Mouse (Mus musculus) embryonic facial prominence, embryonic 13.5 days (tissue): ENCODE measurements at regions not wholly inside any gene's neighbourhood (a gene's known extent, or its start where the extent isn't known, plus 50 kb on each side); places are given as distances from the start of the nearest gene placed in this dataset.

Source experiments
- ATAC-seq: fragments of 200-750 bp; cut with Nextera tagmentation; 2 replicates; pipeline ENCODE4 v1.8.0; 2017; ENCODE audit warnings: low read depth; ENCODE audit not compliant: insufficient number of reproducible peaks, insufficient read depth, low FRiP score, low TSS enrichment
- H3K27ac ChIP-seq: fragments of 300-500 bp; sonication (generic); 2 replicates; pipeline ENCODE4 v1.5.1; 2015; ENCODE audit warnings: moderate library complexity, mild to moderate bottlenecking, inconsistent platforms
- H3K27me3 ChIP-seq: fragments of 300-500 bp; sonication (generic); 2 replicates; pipeline ENCODE4 v1.6.1; 2015; ENCODE audit warnings: mild to moderate bottlenecking, inconsistent platforms
- H3K36me3 ChIP-seq: fragments of 300-500 bp; sonication (generic); 2 replicates; pipeline ENCODE4 v1.6.1; 2015; ENCODE audit warnings: mild to moderate bottlenecking, inconsistent platforms
- H3K4me1 ChIP-seq: fragments of 300-500 bp; sonication (generic); 2 replicates; pipeline ENCODE4 v1.6.1; 2015; ENCODE audit warnings: inconsistent platforms
- H3K4me2 ChIP-seq: fragments of 300-500 bp; sonication (generic); 2 replicates; pipeline ENCODE4 v1.6.1; 2015; ENCODE audit warnings: moderate library complexity, mild to moderate bottlenecking, inconsistent platforms
- H3K4me3 ChIP-seq: fragments of 300-500 bp; sonication (generic); 2 replicates; pipeline ENCODE4 v1.5.1; 2015; ENCODE audit warnings: mild to moderate bottlenecking, inconsistent platforms
- H3K9ac ChIP-seq: fragments of 300-500 bp; sonication (generic); 2 replicates; pipeline ENCODE4 v1.6.1; 2015; ENCODE audit warnings: mild to moderate bottlenecking, inconsistent platforms
- H3K9me3 ChIP-seq: fragments of 300-500 bp; sonication (generic); 2 replicates; pipeline ENCODE4 v1.6.1; 2016; ENCODE audit warnings: inconsistent platforms
- WGBS: fragments of 180-500 bp; shearing (Covaris S2); methylation state at CpG from one replicate; pipeline ENCODE4 v1.1.7; 2015; ENCODE audit warnings: mixed read lengths; 5-methylcytosine and 5-hydroxymethylcytosine counted together

- H3K4me1 ChIP-seq = peaks cover 14% of the 10 kb centered on the region
- H3K27me3 ChIP-seq = no peaks in the 10 kb centered on the region
- no peak overlapping the region for H3K27ac ChIP-seq
- H3K4me3 ChIP-seq = no peak overlapping the region
- no peaks in the 10 kb centered on the region for H3K9me3 ChIP-seq
- no peak for ATAC-seq
- no peaks in the 10 kb centered on the region for H3K36me3 ChIP-seq
- H3K9ac ChIP-seq = no peak overlapping the region
- H3K4me2 ChIP-seq = no peak overlapping the region
- 22% methylated on average over 9 of the region's 9 CpGs for WGBS
These were observed 114.9 kb downstream of the Bcl2l11 start for GRCm38 (mm10) chr2:128240536-128241279.

GRCm38 (mm10) chr2:128241280-128241665 is 115.4 kb downstream of the Bcl2l11 start:
- no peak for ATAC-seq
- no peaks in the 10 kb centered on the region for H3K9me3 ChIP-seq
- no peak overlapping the region for H3K4me2 ChIP-seq
- H3K27ac ChIP-seq = no peak overlapping the region
- H3K27me3 ChIP-seq = no peaks in the 10 kb centered on the region
- no peak overlapping the region for H3K4me3 ChIP-seq
- H3K9ac ChIP-seq = no peak overlapping the region
- WGBS = 18% methylated on average over 3 of the region's 3 CpGs
- H3K36me3 ChIP-seq = no peaks in the 10 kb centered on the region
- peaks cover 14% of the 10 kb centered on the region for H3K4me1 ChIP-seq

- H3K4me1 ChIP-seq = peaks cover 11% of the 10 kb centered on the region
- no peak overlapping the region for H3K9ac ChIP-seq
- no peaks in the 10 kb centered on the region for H3K27me3 ChIP-seq
- no peaks in the 10 kb centered on the region for H3K36me3 ChIP-seq
- no peak overlapping the region for H3K4me2 ChIP-seq
- no peaks in the 10 kb centered on the region for H3K9me3 ChIP-seq
- no peak overlapping the region for H3K4me3 ChIP-seq
- H3K27ac ChIP-seq = no peak overlapping the region
- 82% methylated on average over 10 of the region's 10 CpGs for WGBS
- no peak for ATAC-seq
These were observed 119.7 kb downstream of the Bcl2l11 start for GRCm38 (mm10) chr2:128245544-128245943.

- Histone ChIP-seq H3K4me3 (no peak overlapping the region), H3K4me2 (no peak overlapping the region), H3K9ac (no peak overlapping the region), H3K27ac (no peak overlapping the region), H3K27me3 (no peaks in the 10 kb centered on the region), H3K36me3 (no peaks in the 10 kb centered on the region), H3K4me1 (no peaks in the 10 kb centered on the region; the same call in 1 of the 2 replicates), H3K9me3 (no peaks in the 10 kb centered on the region)
- 39% methylated on average over 4 of the region's 4 CpGs for WGBS
- no peak for ATAC-seq
These were observed 122.1 kb downstream of the Bcl2l11 start for GRCm38 (mm10) chr2:128247967-128248366.

- Histone ChIP-seq H3K36me3 (no peaks in the 10 kb centered on the region), H3K27ac (no peak overlapping the region), H3K4me2 (no peak overlapping the region), H3K27me3 (no peaks in the 10 kb centered on the region), H3K4me1 (no peaks in the 10 kb centered on the region; the same call in 1 of the 2 replicates), H3K4me3 (no peak overlapping the region), H3K9ac (no peak overlapping the region), H3K9me3 (no peaks in the 10 kb centered on the region)
- WGBS = 93% methylated on average over 4 of the region's 4 CpGs
- ATAC-seq = no peak
These were observed 123.3 kb downstream of the Bcl2l11 start for GRCm38 (mm10) chr2:128249188-128249587.

- 83% methylated on average over 2 of the region's 2 CpGs for WGBS
- Histone ChIP-seq H3K9me3 (no peaks in the 10 kb centered on the region), H3K27ac (no peak overlapping the region), H3K36me3 (no peaks in the 10 kb centered on the region), H3K9ac (no peak overlapping the region), H3K4me2 (no peak overlapping the region), H3K4me3 (no peak overlapping the region), H3K27me3 (no peaks in the 10 kb centered on the region), H3K4me1 (no peaks in the 10 kb centered on the region; the same call in 1 of the 2 replicates)
- ATAC-seq = no peak
These were observed 123.8 kb downstream of the Bcl2l11 start for GRCm38 (mm10) chr2:128249607-128250006.

GRCm38 (mm10) chr2:128250841-128251240 is 125.0 kb downstream of the Bcl2l11 start:
- Histone ChIP-seq H3K9me3 (no peaks in the 10 kb centered on the region), H3K36me3 (no peaks in the 10 kb centered on the region), H3K27me3 (no peaks in the 10 kb centered on the region), H3K4me1 (no peaks in the 10 kb centered on the region), H3K4me3 (no peak overlapping the region), H3K4me2 (no peak overlapping the region), H3K9ac (no peak overlapping the region), H3K27ac (no peak overlapping the region)
- WGBS = 77% methylated on average over 4 of the region's 4 CpGs
- ATAC-seq = no peak

GRCm38 (mm10) chr2:128256651-128257050 is 130.8 kb downstream of the Bcl2l11 start:
- WGBS = 73% methylated on average over 6 of the region's 6 CpGs
- no peak overlapping the region for H3K4me3 ChIP-seq
- no peak for ATAC-seq

GRCm38 (mm10) chr2:128257262-128257661 is 131.4 kb downstream of the Bcl2l11 start:
- Histone ChIP-seq H3K9ac (no peak overlapping the region), H3K27me3 (no peaks in the 10 kb centered on the region), H3K36me3 (no peaks in the 10 kb centered on the region), H3K27ac (no peak overlapping the region), H3K9me3 (no peaks in the 10 kb centered on the region), H3K4me1 (no peaks in the 10 kb centered on the region), H3K4me3 (no peak overlapping the region), H3K4me2 (no peak overlapping the region)
- WGBS = 73% methylated on average over 9 of the region's 9 CpGs
- ATAC-seq = no peak

More at GRCm38 (mm10) chr2:128256651-128257050, 130.8 kb downstream of the Bcl2l11 start:
- Histone ChIP-seq H3K36me3 (no peaks in the 10 kb centered on the region), H3K9me3 (no peaks in the 10 kb centered on the region), H3K9ac (no peak overlapping the region), H3K27me3 (no peaks in the 10 kb centered on the region), H3K4me1 (no peaks in the 10 kb centered on the region), H3K27ac (no peak overlapping the region), H3K4me2 (no peak overlapping the region)

GRCm38 (mm10) chr2:128263880-128264279 is 138.0 kb downstream of the Bcl2l11 start:
- H3K9ac ChIP-seq = no peak overlapping the region
- no peak overlapping the region for H3K27ac ChIP-seq
- no peak overlapping the region for H3K4me3 ChIP-seq
- WGBS = 84% methylated on average over 3 of the region's 3 CpGs
- no peaks in the 10 kb centered on the region for H3K9me3 ChIP-seq
- H3K4me1 ChIP-seq = 0 out of 2 replicates have a peak, but pooled peaks cover 4% of the 10 kb centered on the region
- no peaks in the 10 kb centered on the region for H3K36me3 ChIP-seq
- no peak overlapping the region for H3K4me2 ChIP-seq
- no peak for ATAC-seq
- H3K27me3 ChIP-seq = no peaks in the 10 kb centered on the region

- H3K27me3 ChIP-seq = no peaks in the 10 kb centered on the region
- WGBS = 26% methylated on average over 9 of the region's 9 CpGs
- no peak for ATAC-seq
- H3K4me3 ChIP-seq = no peak overlapping the region
- H3K27ac ChIP-seq = no peak overlapping the region
- H3K9me3 ChIP-seq = no peaks in the 10 kb centered on the region
- H3K36me3 ChIP-seq = no peaks in the 10 kb centered on the region
- H3K4me1 ChIP-seq = 0 out of 2 replicates have a peak, but pooled peaks cover 4% of the 10 kb centered on the region
- no peak overlapping the region for H3K4me2 ChIP-seq
- H3K9ac ChIP-seq = no peak overlapping the region
These were observed 139.5 kb downstream of the Bcl2l11 start for GRCm38 (mm10) chr2:128265014-128265990.
